Mouse (Mus musculus) kidney, postnatal 0 days (tissue): ENCODE data around the gene Gga1. TPM values are rescaled to one million over a fixed set of nuclear protein-coding genes. Genes with fewer than 3 reads are reported as not detected.
A peak's percentile ranks its signal among the peaks of the same experiment; 100 is the strongest.

ENCODE experiments used
- ATAC-seq: fragments of 200-750 bp; cut with Nextera tagmentation; replicated peaks from 2 replicates; pipeline ENCODE4 v1.8.0; 2017; ENCODE audit warnings: low read depth, moderate number of reproducible peaks, moderate TSS enrichment, moderate library complexity; ENCODE audit not compliant: low FRiP score
- DNase-seq: peaks from one replicate; pipeline ENCODE4 v3.0.0-alpha.2; 2016; ENCODE audit warnings: low spot score
- H3K27ac ChIP-seq: fragments of 300-500 bp; sonication (generic); 2 replicates; pipeline ENCODE4 v1.5.1; 2014; ENCODE audit warnings: mild to moderate bottlenecking
- H3K27me3 ChIP-seq: fragments of 300-500 bp; sonication (generic); 2 replicates; pipeline ENCODE4 v1.6.1; 2014; ENCODE audit warnings: low read length, mixed read lengths; ENCODE audit not compliant: insufficient read depth
- H3K36me3 ChIP-seq: fragments of 300-500 bp; sonication (generic); 2 replicates; pipeline ENCODE4 v1.6.1; 2014; ENCODE audit warnings: low read length, mixed read lengths; ENCODE audit not compliant: insufficient read depth
- H3K4me1 ChIP-seq: fragments of 300-500 bp; sonication (generic); replicated peaks from 2 replicates; pipeline ENCODE4 v1.6.1; 2014; ENCODE audit warnings: antibody characterized with exemption, low read length, mixed read lengths; ENCODE audit not compliant: insufficient read depth
- H3K4me2 ChIP-seq: fragments of 300-500 bp; sonication (generic); 2 replicates; pipeline ENCODE4 v1.6.1; 2014; ENCODE audit warnings: mild to moderate bottlenecking, low read length, moderate library complexity, mixed read lengths
- H3K4me3 ChIP-seq: fragments of 300-500 bp; sonication (generic); replicated peaks from 2 replicates; pipeline ENCODE4 v1.5.1; 2014; ENCODE audit warnings: low read depth, low read length
- H3K9ac ChIP-seq: fragments of 300-500 bp; sonication (generic); 2 replicates; pipeline ENCODE4 v1.6.1; 2014; ENCODE audit warnings: low read depth, low read length
- H3K9me3 ChIP-seq: fragments of 300-500 bp; sonication (generic); replicated peaks from 2 replicates; pipeline ENCODE4 v1.6.1; 2016; ENCODE audit warnings: low read length, inconsistent platforms, mixed read lengths
- CTCF ChIP-seq: IDR thresholded peaks from 2 replicates; pipeline ENCODE4 v1.5.1; 2016; ENCODE audit warnings: antibody characterized with exemption, low read depth, mild to moderate bottlenecking, moderate library complexity
- WGBS: fragments of 180-500 bp; shearing (Covaris S2); extraction: QIAGEN DNeasy Blood & Tissue Kit; methylation state at CpG from one replicate; pipeline ENCODE4 v1.1.7; 2014; 5-methylcytosine and 5-hydroxymethylcytosine counted together
- polyA plus RNA-seq: library from polyadenylated mRNA; unstranded; fragments of >200 nt; fragmentation: Nextera tagmentation; extraction: Ambion mirVana; gene quantifications from 2 replicates; pipeline ENCODE4 v1.2.1, GENCODE M21; 2015

Gene Gga1
- polyA plus RNA-seq, 1 experiment from 2014 or later, result 41.5 TPM

DNA sequence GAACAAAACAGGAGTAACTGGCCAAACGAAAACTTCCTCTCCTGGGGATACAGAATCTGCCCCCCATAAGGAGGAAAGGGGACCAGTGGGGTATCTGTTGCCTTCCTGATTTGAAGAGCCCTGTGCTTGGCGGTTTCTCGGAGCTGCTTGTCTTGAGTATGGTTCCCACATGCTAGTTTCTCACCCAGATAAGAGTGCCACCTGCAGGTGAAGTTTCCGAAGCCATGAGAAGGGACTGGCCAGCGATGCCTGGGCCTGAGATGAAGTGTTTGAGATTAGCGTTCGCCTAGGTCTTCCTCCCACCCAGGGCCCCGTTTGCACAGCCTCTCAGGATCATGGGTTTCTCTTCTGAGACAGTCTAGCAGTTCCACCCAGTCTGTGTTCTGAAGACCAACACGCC is 35.0 kb downstream of the Gga1 start:
- Histone ChIP-seq H3K4me3 (no peak overlapping the region), H3K36me3 (peaks cover 32% of the 10 kb centered on the region), H3K4me1 (peaks cover 25% of the 10 kb centered on the region; the same call in 1 of the 2 replicates), H3K27ac (no peak overlapping the region), H3K4me2 (no peak overlapping the region), H3K9ac (no peak overlapping the region), H3K9me3 (no peaks in the 10 kb centered on the region), H3K27me3 (no peaks in the 10 kb centered on the region)
- peak; percentile 75 for TF ChIP-seq CTCF
- DNase-seq (peak; percentile 70), ATAC-seq (no peak)
- WGBS, result 32% methylated on average over 9 of the region's 9 CpGs

DNA sequence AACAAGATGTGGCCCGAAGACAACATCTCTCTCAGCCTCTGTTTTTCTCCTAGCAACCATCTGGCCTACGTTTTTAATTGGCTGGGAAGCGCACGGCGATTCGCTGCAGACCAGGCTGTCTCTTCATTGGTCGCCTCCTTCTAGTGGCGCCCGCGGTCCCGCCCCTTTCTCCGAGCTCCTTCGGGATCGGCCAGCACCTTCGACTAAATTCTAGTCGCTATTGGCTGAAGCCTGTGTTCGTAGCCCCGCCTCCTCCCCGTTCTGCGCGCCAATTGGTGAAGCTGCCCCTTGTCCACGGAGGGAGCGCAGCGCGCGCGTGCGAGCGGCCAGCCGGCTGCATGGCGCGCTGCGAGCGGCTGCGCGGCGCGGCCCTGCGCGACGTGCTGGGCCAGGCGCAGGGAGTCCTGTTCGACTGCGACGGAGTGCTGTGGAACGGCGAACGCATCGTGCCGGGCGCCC is 36.7 kb downstream of the Gga1 start, which contains the start of gene Pdxp:
Gene Pdxp, plus strand, starts transcription at position 288 of the 459 bp plus-strand sequence.
- H3K9me3 ChIP-seq, result no peaks in the 10 kb centered on the region
- no peak for TF ChIP-seq CTCF
- H3K4me2 ChIP-seq, result peak within 1 kb of the TSS; percentile 94
- ATAC-seq (peak; percentile 90), DNase-seq (peak; percentile 100)
- H3K27ac ChIP-seq, result peak within 1 kb of the TSS; percentile 70
- H3K4me3 ChIP-seq, result peak within 1 kb of the TSS; percentile 43
- WGBS, result under 1% methylated on average over 51 of the region's 51 CpGs
- H3K36me3 ChIP-seq, result peaks cover 21% of the 10 kb centered on the region
- no peaks in the 10 kb centered on the region for H3K27me3 ChIP-seq
- peak within 1 kb of the TSS; percentile 74 for H3K9ac ChIP-seq
- H3K4me1 ChIP-seq, result peaks cover 25% of the 10 kb centered on the region; the same call in 1 of the 2 replicates

DNA sequence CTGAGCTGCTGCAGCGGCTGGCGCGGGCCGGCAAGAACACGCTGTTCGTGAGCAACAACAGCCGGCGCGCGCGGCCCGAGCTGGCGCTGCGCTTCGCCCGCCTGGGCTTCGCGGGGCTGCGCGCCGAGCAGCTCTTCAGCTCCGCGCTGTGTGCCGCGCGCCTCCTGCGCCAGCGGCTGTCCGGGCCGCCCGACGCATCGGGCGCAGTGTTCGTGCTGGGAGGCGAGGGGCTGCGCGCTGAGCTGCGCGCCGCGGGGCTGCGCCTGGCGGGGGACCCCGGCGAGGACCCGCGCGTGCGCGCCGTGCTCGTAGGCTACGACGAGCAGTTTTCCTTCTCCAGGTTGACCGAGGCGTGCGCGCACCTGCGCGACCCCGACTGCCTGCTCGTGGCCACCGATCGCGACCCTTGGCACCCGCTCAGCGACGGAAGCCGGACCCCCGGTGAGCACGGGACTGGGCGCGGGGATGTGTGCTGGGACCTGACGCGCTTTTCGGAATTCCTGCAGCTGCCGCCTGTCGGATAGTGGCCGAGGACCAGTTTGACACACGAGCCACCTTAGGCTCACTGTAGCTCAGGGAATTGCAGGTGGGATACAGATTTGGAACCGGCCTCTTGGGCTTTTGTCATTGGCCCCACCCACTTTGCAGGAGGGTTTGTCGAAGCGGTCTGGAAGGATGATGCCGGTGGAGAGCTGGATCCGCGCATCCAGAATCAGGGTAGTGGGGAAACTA is 37.3 kb downstream of the Gga1 start:
- no peaks in the 10 kb centered on the region for H3K27me3 ChIP-seq
- peak overlapping the region; percentile 43 for H3K4me3 ChIP-seq
- peak; percentile 62 for ATAC-seq
- no peaks in the 10 kb centered on the region for H3K9me3 ChIP-seq
- H3K4me1 ChIP-seq, result peaks cover 25% of the 10 kb centered on the region; the same call in 1 of the 2 replicates
- peaks cover 18% of the 10 kb centered on the region; the same call in 1 of the 2 replicates for H3K36me3 ChIP-seq
- H3K9ac ChIP-seq, result peak overlapping the region; percentile 74
- peak overlapping the region; percentile 94 for H3K4me2 ChIP-seq
- H3K27ac ChIP-seq, result peak overlapping the region; percentile 70
- 0 out of 2 replicates have a peak, but pooled peaks have one; percentile 8 for TF ChIP-seq CTCF
- WGBS, result under 1% methylated on average over 80 of the region's 87 CpGs
- no peak for DNase-seq

DNA sequence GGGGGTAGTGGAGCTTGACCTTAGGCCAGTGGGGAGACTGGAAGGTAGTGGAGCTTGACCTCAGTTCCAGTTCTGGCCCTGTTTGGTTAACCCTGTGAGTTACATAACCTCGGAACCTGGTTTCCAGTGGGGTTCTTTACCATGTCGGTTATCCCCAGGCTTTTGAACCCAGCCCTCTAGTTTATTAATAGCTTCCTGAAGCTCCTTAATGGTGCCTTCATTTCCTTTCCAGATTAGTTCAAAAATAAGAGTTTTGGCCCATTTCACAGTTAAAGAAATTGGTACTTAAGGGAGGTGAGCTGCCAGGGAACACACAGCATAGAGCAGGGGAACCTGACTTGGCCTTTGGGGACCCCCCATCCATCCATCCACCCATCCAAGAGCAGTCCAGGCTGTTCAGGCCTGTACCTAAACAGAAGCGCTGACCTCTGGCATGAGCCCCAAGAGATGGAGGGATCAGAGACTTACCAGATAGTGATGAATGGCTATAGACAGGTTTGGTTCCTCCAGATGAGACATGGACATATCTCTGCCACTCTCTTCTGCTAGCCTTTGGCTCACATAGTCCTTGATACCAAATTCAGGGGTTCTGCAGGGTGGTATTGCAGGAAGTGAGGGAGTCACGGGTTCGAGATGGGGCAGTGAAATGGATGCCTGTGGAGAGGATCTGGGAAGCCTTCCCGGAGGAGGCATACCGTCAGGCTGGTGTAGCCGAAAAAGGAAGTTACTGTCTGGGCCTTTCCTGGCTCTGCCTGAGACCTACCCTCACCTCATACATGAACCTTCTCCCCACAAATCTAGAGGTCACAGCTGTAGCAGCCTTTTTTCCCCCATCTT is 38.1 kb downstream of the Gga1 start:
- Histone ChIP-seq H3K4me3 (peak overlapping the region; percentile 43), H3K9me3 (no peaks in the 10 kb centered on the region), H3K9ac (peak overlapping the region; percentile 74; the same call in 1 of the 2 replicates), H3K4me2 (peak overlapping the region; percentile 94), H3K4me1 (peaks cover 25% of the 10 kb centered on the region; the same call in 1 of the 2 replicates), H3K27ac (no peak overlapping the region), H3K36me3 (peaks cover 15% of the 10 kb centered on the region; the same call in 1 of the 2 replicates), H3K27me3 (no peaks in the 10 kb centered on the region)
- ATAC-seq, result no peak
- DNase-seq, result no peak
- TF ChIP-seq CTCF, result no peak
- 51% methylated on average over 8 of the region's 8 CpGs for WGBS

DNA sequence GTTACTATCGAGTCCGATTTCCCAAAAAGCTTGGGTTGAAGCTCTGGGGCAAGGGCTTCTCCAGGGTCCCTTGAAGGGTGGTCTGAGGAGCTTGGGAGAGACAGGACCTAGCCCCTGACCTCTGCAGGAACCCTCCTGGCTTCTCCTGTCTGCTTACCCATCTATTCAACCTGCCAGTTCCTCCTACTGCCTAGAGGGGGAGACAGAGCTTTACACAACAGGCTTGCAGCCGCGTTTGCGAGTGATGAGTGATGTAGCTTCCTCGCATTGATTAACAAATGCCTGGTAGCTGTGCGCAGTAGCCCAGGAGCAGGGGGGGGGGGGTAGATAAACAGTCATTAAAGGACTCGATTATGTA is 38.6 kb downstream of the Gga1 start:
- ATAC-seq, result 0 out of 2 replicates have a peak, but pooled peaks have one; percentile 6
- no peaks in the 10 kb centered on the region for H3K9me3 ChIP-seq

More for the DNA sequence above, 38.6 kb downstream of the Gga1 start:
- Histone ChIP-seq H3K36me3 (peaks cover 9% of the 10 kb centered on the region; the same call in 1 of the 2 replicates), H3K4me3 (no peak overlapping the region), H3K9ac (no peak overlapping the region), H3K4me1 (peaks cover 25% of the 10 kb centered on the region; the same call in 1 of the 2 replicates), H3K4me2 (peak overlapping the region; percentile 28; the same call in 1 of the 2 replicates), H3K27me3 (no peaks in the 10 kb centered on the region), H3K27ac (no peak overlapping the region)
- peak; percentile 93 for TF ChIP-seq CTCF
- WGBS, result 9% methylated on average over 8 of the region's 8 CpGs
- peak; percentile 95 for DNase-seq
